Mouse (Mus musculus): ENCODE results near the gene Brd7.

DNA sequence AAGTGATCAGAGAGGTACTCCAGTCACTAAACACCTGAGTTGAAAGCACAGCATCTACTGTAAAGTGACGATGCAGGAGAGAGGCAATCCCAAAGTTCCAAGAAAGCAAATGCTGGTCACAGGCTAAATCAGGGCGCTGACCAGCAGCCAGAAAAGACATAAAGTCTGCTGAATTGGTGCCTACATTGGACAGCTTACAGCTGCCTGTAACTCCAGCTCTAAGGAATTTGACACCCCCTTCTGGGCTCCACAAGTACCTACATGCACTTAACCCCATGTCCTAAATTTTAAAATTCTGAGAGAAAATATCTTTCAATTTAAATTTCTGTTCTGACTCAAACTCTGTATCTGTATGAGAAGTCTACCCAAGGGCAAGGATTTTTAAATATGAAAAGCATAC lies 2.0 kb downstream of the Brd7 start:
- no peak for TF ChIP-seq CTCF (IDR thresholded peaks at IDR 0.05; ENCODE audit: extremely low read depth, insufficient read length, insufficient replicate concordance, low read depth, low read length)
- no peak for TF ChIP-seq POLR2A (IDR thresholded peaks at IDR 0.05; ENCODE audit: low read depth, low read length)
